Mouse (Mus musculus) spleen, postnatal 4 days (tissue): ENCODE data around the gene Calhm6.

Source experiments
- DNase-seq, 2 experiments: peaks; one replicate each; pipeline ENCODE4 v3.0.0; 2022; ENCODE audit warnings: low spot score in 2 of 2

The Calhm6 gene

GRCm38 (mm10) chr10:34096418-34096883 lies 31.3 kb downstream of the Calhm6 start, which contains the start of gene Calhm5:
Calhm5 (minus strand) TSS chr10:34096519.
- no peak for DNase-seq

GRCm38 (mm10) chr10:34095964-34096363 lies 31.8 kb downstream of the Calhm6 start:
- no peak for DNase-seq

GRCm38 (mm10) chr10:34095147-34095546 lies 32.6 kb downstream of the Calhm6 start:
- DNase-seq, result no peak

GRCm38 (mm10) chr10:34091888-34092287 lies 35.9 kb downstream of the Calhm6 start:
- no peak for DNase-seq

GRCm38 (mm10) chr10:34090481-34090880 lies 37.3 kb downstream of the Calhm6 start:
- DNase-seq, result no peak

GRCm38 (mm10) chr10:34089517-34089916 lies 38.3 kb downstream of the Calhm6 start:
- DNase-seq, result no peak

GRCm38 (mm10) chr10:34088515-34088914 lies 39.3 kb downstream of the Calhm6 start:
- no peak for DNase-seq

GRCm38 (mm10) chr10:34086514-34086913 lies 41.3 kb downstream of the Calhm6 start:
- no peak for DNase-seq
